Mouse (Mus musculus) left cerebral cortex, postnatal 10 days (tissue): Measurements from ENCODE around the gene Dusp2. TPM values are rescaled to one million over a fixed set of nuclear protein-coding genes. Genes with fewer than 3 reads are reported as not detected.

Experiments used
- DNase-seq, 2 experiments: peaks; one replicate each; pipeline ENCODE4 v3.0.0; 2021 to 2022; ENCODE audit warnings: low spot score in 2 of 2, mixed read lengths in 1 of 2; ENCODE audit errors: extremely low spot score in 1 of 2
- intact Hi-C: fragments of 180-260 bp; cut with DNase I; formaldehyde crosslinking; loops from one replicate; pipeline ENCODE4 v1.15.1; 2025
- total RNA-seq, 2 experiments: library from RNA; stranded (reverse); gene quantifications; 2 replicates each; pipeline ENCODE4 v1.2.3; 2021

Gene Dusp2
- total RNA-seq, 2 experiments from 2014 or later, result 4.5 to 6.1 TPM

GRCm38 (mm10) chr2:127318136-127318535 is 17.8 kb upstream of the Dusp2 start:
- intact Hi-C loops, result no loop called here

DNA sequence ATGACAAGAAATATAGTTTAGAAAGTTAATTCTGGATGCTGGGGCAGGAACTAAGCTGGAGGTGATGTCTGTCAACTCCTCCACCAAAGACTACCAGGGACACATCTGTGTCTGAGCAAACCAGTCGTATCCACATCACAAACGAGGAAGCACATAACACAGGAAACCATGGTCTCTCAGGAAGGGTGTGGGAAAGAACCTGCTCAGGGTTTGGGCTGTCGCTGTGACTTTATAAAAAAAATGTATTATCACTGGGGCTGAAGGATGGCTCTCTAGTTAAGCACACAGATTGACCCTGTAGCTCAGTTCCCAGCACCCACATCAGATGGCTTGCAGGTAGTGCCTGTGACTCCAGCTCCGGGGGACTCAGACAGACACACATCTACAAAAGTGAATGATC is 16.9 kb upstream of the Dusp2 start:
- intact Hi-C loops, result no loop called here

More at GRCm38 (mm10) chr2:127318136-127318535, 17.8 kb upstream of the Dusp2 start:
- no peak for DNase-seq

DNA sequence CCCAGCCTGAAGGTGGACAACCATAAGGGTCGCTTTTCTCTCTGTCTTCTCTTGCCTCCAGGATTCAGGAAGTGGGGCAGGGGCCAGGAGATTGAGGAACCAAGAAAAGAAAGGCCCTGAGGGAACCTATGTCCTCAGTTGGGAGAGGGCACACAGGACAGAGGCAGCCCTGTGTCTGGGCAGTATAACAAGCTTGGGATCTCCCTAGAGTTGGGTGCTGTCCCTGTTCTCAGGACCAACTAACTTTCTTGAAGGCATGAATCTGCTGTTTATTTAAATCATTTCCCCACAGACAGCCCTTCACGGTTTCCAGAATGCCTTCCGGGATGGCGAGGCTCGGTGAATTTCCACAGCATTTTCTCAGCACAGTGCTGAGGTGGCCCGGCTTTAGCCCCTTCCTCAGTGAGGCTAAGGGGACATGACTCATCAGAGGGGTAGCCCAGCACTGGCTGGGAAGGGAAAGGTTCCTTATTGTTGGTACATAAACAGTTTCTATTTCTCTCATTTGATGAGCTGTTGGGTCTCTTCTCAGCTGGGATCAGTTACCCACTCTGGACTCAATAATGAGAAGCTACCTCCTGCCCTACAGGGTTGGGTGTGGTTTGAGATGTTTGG is 13.2 kb upstream of the Dusp2 start:
- intact Hi-C loops, result no loop called here
- DNase-seq, result no peak

More for the DNA sequence above, 16.9 kb upstream of the Dusp2 start:
- DNase-seq, result no peak

GRCm38 (mm10) chr2:127323667-127324066 is 12.3 kb upstream of the Dusp2 start:
- no peak for DNase-seq
- intact Hi-C loops, result no loop called here

GRCm38 (mm10) chr2:127324456-127324855 is 11.5 kb upstream of the Dusp2 start:
- no peak for DNase-seq
- intact Hi-C loops, result no loop called here

- intact Hi-C loops, result no loop called here
- no peak for DNase-seq
Observed at GRCm38 (mm10) chr2:127328090-127328851, 7.7 kb upstream of the Dusp2 start.

- DNase-seq, result no peak
- intact Hi-C loops, result no loop called here
Observed at GRCm38 (mm10) chr2:127332807-127333570, 3.0 kb upstream of the Dusp2 start.

DNA sequence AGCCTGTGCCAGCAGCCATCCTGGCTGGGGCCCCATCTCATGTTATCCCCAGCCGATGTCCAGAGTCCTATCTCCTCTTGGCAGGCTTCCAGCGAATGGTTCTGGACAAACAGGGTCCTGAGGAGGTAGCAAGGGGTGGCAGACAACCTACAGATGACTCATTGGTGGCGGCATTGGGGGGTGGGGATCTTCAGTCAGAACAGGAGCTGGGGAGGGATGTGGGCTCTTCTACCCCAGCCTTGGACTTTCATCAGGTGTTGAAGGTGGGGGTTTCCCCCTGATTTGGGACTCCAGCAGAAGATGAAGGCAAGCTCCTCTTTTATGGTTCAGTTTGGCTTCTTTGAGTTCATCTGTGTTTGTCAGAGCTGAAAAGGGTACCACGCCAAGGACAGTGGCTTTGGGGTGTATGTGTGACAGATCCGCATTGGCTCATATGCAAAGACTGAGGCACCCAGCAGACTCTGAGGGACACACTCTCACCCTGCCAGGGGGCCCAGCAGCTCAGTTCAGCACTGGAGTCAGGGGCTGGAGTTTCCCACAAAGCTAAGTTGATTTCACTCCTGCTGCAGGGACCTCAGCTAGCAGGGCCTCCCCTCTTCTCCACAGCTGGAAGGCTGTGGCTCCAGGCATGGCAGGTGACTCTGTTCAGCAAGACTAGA is 1.9 kb upstream of the Dusp2 start:
- intact Hi-C loops, result no loop called here

DNA sequence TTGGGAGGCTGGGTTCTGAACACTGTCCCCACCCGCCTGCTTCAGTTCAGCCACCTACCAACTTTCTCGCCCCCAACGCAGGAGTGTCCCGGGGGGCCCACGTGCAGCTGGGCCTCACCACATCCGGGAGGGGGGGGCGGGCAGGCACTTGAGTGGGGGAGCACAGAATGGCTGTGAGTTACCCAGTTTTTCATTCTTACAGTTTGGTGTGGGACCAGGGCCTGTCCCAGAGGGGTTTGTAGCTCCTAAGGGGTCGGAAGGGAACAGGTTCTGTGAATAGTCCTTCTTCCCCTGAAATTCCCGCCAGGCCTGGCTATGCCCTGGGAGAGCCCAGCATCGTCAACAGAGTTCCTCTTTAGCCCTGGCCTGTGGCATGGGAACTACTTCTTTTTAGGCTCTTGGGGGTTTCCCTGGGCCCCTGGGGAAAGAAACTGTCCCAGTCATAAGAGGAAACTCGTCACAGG is 849 bp upstream of the Dusp2 start:
- intact Hi-C loops, result no loop called here
- DNase-seq, result no peak

More for the DNA sequence above, 1.9 kb upstream of the Dusp2 start:
- peak in 1 of 2 experiments; percentile 44 for DNase-seq

- intact Hi-C loops, result no loop called here
- no peak for DNase-seq
Observed at GRCm38 (mm10) chr2:127336497-127336832, 506 bp downstream of the Dusp2 start.

- intact Hi-C loops, result no loop called here
- DNase-seq, result no peak
Observed at GRCm38 (mm10) chr2:127336885-127337284, 926 bp downstream of the Dusp2 start.

DNA sequence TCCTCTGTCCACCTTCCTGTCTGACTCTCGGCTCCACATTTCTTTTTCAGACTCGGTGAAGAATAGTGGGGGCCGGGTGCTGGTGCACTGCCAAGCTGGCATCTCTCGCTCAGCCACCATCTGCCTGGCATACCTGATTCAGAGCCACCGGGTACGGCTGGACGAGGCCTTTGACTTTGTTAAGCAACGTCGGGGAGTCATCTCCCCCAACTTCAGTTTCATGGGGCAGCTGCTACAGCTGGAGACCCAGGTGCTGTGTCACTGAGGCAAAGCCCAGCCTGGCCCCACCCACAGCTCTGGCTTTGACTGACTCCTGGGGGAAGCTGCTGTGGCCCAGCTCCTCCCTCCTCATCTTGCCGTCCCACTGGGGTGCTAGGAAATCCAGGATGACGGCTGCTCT is 1.6 kb downstream of the Dusp2 start:
- DNase-seq, result no peak
- intact Hi-C loops, result no loop called here

GRCm38 (mm10) chr2:127338012-127338411 is 2.1 kb downstream of the Dusp2 start:
- no peak for DNase-seq
- intact Hi-C loops, result no loop called here

- DNase-seq, result no peak
- intact Hi-C loops, result no loop called here
Observed at GRCm38 (mm10) chr2:127338416-127338815, 2.5 kb downstream of the Dusp2 start, which contains the start of gene Astl. Gene Astl (plus strand): TSS chr2:127338639.

- DNase-seq, result no peak
- intact Hi-C loops, result no loop called here
Observed at GRCm38 (mm10) chr2:127338833-127339232, 2.9 kb downstream of the Dusp2 start.

GRCm38 (mm10) chr2:127339262-127339661 is 3.3 kb downstream of the Dusp2 start:
- DNase-seq, result no peak

DNA sequence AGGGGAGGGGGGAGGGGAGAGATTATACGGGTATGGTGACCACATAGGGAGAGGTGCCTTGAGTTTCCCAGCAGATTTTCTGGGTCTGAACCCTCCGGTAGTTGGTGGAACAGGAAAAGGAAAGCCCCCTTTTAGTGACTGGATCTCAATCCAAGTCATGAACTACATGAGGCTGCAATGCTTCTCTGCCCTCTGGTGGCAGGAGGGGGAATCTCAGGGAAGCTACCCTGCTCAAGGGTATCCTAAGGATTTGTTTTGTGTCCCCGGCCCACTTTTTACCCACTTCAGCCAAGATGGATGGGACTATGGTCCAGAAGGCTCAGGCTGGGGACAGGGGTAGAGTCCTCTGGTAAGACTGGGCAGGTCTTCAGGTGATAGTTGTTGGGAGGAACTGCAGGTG is 5.2 kb downstream of the Dusp2 start:
- DNase-seq, result peak in 1 of 2 experiments; percentile 53
- intact Hi-C loops, result loop anchor here (5.0 kb wide), 1 partner anchor 34 kb away; no protein-coding TSS in a partner anchor

More at GRCm38 (mm10) chr2:127339262-127339661, 3.3 kb downstream of the Dusp2 start:
- intact Hi-C loops, result no loop called here

GRCm38 (mm10) chr2:127346334-127346733 is 10.4 kb downstream of the Dusp2 start:
- intact Hi-C loops, result no loop called here
- DNase-seq, result no peak
